Mouse (Mus musculus) brain, adult 10 weeks (tissue): ENCODE data around the gene Rdm1. TPM values are rescaled to one million over a fixed set of nuclear protein-coding genes. Genes with fewer than 3 reads are reported as not detected.

Experiments
- polyA plus RNA-seq: library from polyadenylated mRNA; stranded (reverse); fragments of 350-450 nt; fragmentation: Illumina TruSeq; extraction: RNeasy Lipid Tissue Mini Kit (QIAGEN cat#74804); gene quantifications from one replicate; pipeline ENCODE4 v1.2.3, GENCODE M21; 2015; ENCODE audit warnings: low read depth, low replicate concordance

The Rdm1 gene
- 9.0 TPM for polyA plus RNA-seq

GRCm38 (mm10) chr11:101626995-101627856, at the start of gene Rdm1:
TSS of gene Rdm1 (plus strand) at chr11:101627195.

DNA sequence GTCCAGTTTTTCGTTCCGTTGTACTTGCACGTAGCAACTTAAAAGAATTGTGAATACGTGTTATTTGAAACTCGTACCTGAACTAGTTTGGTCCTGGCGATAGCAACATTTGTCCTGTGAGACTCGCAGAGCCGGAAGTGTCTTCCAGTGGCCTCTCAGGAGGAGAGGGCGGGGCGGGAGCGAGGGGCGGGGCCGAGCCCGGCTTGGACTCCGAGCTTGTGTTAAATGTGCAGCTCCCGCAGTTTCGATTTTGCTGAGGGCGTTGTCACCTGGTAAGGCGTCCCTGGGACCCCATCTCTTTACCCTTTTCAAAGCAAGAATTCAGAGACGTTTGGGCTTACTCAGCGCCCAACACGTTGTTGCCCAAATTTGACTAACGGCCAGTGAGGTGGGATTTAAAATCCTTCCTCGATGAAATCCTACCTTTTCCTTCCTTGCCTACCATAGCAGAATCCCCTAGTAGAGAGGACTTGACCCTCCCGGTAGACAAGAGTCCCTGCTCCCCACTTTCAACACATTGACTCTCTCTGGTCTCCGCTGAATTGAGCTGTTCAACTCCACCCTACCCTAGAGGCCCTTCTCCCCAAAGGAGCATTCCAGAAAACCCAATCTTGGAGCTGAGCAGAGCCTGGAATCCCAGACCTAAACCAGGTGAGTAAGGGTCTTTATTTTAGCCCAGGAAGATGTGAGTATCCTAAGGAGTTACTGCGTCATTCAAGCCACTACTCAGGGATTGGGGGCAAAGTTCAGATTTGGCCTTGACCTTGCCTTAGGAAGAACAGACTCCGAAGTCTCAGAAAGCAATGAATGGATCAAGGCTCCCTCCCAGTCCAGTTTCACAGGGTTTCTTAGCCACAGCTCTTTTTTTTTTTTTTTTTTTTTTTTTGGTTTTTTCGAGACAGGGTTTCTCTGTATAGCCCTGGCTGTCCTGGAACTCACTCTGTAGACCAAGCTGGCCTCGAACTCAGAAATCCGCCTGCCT, 44.6 kb upstream of the Rdm1 start, which contains the start of gene Tmem106a:
Gene Tmem106a, plus strand, starts transcription at position 189 of the 982 bp plus-strand sequence.

DNA sequence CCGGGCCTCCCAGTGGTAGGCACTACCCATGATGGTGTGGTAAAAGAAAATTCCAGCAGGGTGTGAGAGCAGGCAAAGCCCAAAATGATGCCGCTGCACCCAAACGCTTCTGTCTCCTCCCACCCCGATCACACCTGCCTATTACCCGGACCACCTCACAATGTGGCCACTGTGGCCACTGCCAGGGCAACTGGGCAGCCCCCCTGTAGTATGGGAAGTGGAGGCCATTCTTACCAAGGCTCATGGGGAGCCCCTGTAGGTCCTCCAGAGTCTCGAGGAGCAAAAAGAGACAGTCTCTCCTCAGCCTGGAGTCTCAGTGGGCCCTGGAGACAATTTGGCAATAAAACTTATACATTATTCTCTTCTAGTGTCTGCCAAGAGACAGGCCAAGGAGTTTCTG, 27.8 kb upstream of the Rdm1 start, which contains the start of gene Gm11634:
Gene Gm11634, minus strand, starts transcription at position 101 of the 400 bp plus-strand sequence.

GRCm38 (mm10) chr11:101664825-101665635, 38.0 kb downstream of the Rdm1 start, which contains the start of gene Arl4d:
TSS of gene Arl4d (plus strand) at chr11:101665541.

Other genes starting within 250 kb of the Rdm1 start
- 71.2 TPM for gene Aarsd1, start 209.6 kb upstream of the Rdm1 start, polyA plus RNA-seq
- gene Gm27029, start 202.4 kb upstream of the Rdm1 start, polyA plus RNA-seq, result 3.4 TPM
- gene Rundc1, start 202.1 kb upstream of the Rdm1 start, polyA plus RNA-seq, result 31.3 TPM
- gene Ptges3l, start 201.9 kb upstream of the Rdm1 start, polyA plus RNA-seq, result 6.1 TPM
- gene Rpl27, start 184.9 kb upstream of the Rdm1 start, polyA plus RNA-seq, result 399 TPM
- 5.8 TPM for gene Ifi35, start 178.8 kb upstream of the Rdm1 start, polyA plus RNA-seq
- 246 TPM for gene Rnd2, start 162.2 kb upstream of the Rdm1 start, polyA plus RNA-seq
- gene Vat1, start 161.0 kb upstream of the Rdm1 start, polyA plus RNA-seq, result 31.2 TPM
- gene Brca1, start 75.2 kb upstream of the Rdm1 start, polyA plus RNA-seq, result 0.70 TPM
- 110 TPM for gene Nbr1, start 75.0 kb upstream of the Rdm1 start, polyA plus RNA-seq
- 1.1 TPM for gene Tmem106a, start 45.0 kb upstream of the Rdm1 start, polyA plus RNA-seq
- gene Gm11634, start 27.9 kb upstream of the Rdm1 start, polyA plus RNA-seq, result not detected
- 36.1 TPM for gene Arl4d, start 38.3 kb downstream of the Rdm1 start, polyA plus RNA-seq
- 20.0 TPM for gene Dhx8, start 105.7 kb downstream of the Rdm1 start, polyA plus RNA-seq
- 14.5 TPM for gene Etv4, start 158.2 kb downstream of the Rdm1 start, polyA plus RNA-seq